Mouse (Mus musculus) spleen, postnatal 4 days (tissue): ENCODE data around the gene Zup1.
"Not testable (repeated sequence)": the region's sequence is repeated elsewhere in the genome, so short reads cannot be mapped to it uniquely, and the experiment has no call there.

Experiments used
- DNase-seq, 2 experiments: peaks; one replicate each; pipeline ENCODE4 v3.0.0; 2022; ENCODE audit warnings: low spot score in 2 of 2

Gene Zup1

DNA sequence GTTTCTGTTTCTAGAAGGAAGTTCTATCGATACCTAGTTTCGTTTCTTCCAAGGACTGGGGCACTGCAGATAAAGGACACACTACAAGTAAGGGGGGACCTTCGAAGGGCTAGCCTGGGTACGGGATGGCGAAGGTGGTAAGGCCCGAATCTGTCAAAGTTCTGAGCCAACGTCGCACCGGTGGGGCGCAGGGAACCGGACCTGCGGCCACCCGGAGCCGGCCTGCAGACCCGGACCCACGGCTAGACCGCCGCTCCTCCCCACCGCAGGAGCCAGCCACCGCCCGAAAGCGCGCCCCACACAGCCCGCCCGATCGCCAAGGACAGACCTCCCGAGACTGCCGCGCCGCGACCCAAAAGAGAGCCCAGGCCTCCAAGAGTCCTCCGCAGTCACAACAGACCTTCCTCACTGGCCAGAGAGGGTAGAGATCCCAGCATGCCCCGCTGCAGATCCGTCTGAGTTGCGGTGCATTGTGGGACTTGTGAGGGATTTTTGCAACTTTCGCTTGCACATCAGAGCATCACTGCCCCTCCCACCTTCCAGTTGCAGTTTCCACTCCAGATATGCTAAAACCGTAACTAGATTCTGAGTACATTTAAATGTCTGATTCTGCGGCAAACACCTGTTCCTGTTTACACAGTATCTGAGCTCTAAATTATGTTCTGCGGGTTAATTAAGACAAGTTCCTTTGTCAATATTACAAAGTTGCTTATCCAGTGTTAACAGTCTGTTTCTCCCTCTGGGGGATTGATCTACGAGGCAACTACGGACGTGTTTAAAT lies at the start of gene Zup1:
Zup1 (minus strand) TSS at position 467 of the 781 bp plus-strand sequence.
- peak; percentile 83 to 87 for DNase-seq

DNA sequence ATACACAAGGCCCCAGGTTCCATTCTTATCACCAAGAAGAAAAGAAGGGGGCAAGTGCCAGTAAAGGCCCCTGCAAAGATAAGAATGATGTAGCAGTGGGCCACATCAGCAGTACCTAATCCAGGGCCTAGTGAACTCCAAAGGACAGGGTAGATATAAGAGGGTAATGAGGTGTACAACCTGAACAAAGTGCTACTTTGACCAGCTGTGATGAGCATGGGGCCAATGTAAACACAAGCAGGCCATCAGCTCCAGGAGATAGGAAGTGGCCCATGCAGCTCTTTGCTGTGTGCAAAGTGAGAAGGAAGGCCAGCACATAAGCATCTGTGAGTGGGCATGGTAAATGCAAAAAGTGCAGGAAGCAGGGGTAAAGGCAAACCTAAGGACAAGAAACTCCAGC lies 47.3 kb upstream of the Zup1 start:
- DNase-seq: no peak

DNA sequence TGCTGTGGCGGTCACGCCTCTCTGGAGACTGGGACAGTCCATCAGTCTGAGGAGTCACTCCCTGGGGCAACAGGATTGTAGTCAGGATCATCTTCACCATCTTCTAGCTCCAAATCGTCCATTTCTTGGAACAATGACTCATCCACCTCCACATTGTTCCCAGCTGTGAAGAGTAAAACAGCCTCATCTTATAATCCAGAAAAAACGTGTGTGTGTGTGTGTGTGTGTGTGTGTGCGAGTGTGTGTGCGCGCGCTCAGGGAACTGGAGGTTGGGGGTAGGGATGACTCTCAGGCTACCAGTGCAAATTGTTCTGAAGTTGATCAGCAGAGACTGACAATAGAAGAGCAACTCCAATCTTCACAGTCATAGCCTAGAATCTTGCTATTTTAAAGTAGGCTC lies 45.6 kb upstream of the Zup1 start:
- DNase-seq: not testable (repeated sequence)

DNA sequence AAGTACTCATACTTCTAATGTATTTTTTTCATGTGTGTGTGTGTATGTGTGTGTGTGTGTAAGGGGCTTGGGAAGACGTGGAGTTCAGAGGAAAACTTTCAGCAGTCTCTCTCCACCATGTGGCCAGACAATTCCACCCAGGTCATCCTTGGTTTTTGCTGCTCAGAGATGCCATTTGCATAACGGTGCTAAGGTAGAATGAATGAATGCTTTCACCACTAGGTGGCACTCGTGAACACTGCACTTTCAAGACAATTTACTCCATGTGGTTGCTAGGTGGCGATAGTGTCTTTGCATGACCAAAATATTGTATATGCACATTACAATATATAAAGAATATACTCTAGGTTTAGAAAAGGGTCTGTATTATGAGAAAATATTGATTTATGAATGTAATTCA lies 35.7 kb upstream of the Zup1 start:
- DNase-seq: peak; percentile 63 to 79

DNA sequence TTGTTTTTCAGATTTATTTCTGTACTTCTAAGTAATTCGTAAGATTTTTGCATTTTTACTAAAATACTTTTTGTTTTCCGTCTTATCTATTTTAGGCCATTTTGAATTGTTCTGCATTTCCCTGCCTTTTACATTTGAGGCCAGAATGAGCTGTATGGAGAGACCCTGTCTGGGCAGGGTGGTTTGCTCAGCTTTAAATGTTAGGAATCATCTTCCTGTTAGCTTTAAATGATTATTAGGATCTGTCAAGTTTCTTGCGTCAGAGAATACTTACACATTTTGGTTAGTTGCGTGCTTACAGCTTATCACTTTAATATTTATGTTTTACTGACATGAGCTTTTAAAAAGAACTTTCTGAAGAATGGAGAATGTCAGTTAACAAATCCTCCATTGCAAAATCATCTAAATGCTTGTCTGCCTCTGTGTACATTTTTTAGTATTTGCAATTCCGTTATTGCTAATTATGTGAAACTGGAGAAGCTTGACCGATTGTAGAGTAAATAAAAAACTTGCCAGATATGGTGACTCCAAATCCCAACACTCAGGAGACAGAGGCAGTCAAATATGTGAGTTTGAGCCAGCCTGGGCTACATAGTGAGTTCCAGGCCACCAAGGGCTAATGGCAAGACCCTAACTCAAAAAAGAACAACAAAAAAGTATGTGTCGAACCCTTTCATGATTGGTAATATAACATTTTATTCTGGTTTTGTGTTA lies 23.9 kb upstream of the Zup1 start:
- no peak for DNase-seq

DNA sequence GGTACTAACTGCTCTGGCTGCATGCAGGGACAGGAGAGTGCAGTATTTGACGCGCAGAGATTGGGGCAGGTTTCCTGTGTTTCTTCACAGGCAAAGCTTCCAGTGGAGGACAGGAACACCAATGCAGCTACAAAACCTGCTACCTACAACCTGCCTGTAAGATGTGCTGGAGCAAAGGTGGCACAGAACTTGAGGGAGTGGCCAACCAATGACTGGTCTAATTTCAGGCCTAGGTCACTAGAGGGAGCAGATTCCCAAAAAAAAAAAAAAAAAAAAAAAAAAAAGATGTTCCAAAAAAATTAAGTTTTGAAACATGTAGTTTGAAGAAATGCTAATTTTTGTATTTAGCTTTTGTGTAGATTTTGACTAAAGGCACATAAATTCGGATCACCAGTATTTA lies 1.4 kb upstream of the Zup1 start:
- no peak for DNase-seq

DNA sequence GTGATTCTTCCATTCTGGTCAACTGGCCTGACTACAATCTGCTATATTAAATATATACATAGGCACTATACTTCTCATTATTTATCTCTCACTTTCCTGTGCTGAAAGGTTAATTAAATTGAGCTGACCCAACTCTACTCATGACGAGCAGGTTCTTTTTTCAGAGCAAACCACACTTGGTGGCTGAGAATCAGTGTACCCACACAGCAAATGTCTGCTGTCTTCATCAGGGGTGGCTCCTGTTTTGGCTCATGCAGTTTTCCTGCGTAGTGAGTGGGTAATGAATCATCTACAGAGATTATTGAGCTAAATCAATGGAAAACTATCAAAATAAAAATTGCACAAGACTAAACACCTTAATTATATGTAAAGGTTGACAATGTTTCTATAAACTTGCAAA lies 4.7 kb downstream of the Zup1 start:
- DNase-seq: no peak

DNA sequence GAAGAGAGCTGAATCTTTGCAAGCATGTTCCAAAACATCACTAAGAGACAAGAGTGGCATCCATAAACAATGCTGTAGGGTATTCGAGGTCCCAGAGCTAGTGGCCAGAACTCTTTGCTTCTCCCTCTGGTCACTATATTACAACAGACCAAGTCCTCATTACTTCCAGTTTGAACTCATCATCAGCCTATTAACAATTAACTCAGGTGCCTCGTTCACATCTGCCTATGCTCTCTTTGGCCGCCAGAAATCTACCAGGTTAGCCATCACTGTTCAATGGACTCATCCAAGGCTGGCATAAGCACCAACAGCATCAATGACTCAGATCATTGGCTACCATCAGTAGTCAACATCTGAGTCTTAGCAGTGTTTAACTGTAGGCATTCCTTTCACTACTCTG lies 5.7 kb downstream of the Zup1 start:
- no peak for DNase-seq

DNA sequence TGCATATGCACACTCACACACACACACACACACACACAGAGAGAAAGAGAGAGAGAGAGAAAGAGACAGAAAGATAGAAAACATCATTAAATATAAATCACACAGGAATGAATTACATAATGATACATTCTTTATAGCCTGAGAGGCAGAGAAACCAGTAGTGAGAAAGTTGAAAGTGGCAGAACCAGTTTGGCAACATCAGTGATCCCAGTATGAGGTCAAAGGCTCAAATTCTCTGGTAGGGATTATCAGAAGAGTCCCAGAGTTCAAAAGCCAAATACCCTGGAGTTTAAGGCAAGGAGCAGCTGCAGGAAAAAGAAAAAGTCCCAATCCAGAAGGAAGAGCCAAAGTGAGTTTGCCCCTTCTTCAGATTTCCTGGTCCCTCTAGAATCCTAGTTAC lies 10.4 kb downstream of the Zup1 start:
- DNase-seq: no peak

DNA sequence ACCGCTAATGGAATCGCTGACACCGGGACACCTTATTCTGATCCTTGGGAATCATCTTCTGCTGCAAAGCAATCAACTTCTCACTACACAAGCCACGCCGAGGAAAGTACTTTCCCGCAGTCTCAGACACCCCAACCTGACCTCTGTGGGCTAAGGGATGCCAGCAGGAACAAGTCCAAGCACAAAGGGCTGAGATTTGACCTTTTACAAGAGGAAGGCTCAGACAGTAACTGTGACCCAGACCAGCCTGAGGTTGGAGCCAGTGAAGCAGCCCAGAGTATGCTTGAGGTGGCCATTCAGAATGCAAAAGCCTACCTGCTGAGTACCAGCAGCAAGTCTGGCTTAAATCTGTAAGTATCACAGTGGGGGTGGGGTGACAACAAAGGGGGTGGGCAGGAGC lies 45.6 kb downstream of the Zup1 start:
- no peak for DNase-seq

DNA sequence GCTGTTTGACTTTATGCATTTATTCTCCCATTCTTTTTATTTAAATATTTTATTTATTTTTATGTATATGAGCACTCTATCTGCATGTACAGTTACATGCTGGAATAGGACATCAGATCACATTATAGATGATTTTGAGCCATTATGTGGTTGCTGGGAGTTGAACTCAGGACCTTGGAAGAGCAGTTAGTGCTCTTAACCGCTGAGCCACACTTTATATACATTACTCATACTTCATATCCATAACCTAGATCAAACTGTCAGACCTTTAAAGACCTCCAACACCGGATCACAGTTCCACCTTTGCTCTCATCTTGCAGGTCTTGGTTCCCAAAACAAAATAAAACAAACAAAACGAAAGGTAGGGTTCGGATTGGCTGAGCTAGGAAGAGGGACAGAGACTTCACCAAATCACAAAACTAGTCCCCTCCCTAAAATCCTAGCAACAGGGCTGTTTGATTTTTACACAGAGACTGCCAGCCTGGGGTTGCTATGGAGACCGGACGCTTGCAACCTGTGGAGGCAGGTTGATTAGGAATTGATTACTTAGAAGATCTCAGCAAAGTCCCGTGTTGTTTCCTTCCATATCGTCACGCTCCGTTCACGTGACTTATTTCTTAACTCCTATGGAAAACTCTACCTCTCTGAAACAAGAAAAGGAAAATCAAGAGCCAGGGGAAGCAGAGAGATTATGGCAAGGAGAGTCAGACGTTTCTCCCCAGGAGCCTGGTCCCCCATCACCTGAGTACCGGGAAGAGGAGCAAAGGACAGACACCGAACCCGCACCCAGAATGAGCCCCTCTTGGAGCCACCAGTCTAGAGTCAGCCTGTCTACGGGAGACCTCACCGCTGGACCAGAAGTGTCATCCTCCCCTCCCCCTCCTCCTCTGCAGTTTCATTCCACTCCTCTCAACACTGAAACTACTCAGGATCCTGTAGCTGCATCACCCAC lies 46.3 kb downstream of the Zup1 start, which contains the start of gene Rsph4a:
Rsph4a (plus strand) TSS at position 582 of the 952 bp plus-strand sequence.
- no peak for DNase-seq

DNA sequence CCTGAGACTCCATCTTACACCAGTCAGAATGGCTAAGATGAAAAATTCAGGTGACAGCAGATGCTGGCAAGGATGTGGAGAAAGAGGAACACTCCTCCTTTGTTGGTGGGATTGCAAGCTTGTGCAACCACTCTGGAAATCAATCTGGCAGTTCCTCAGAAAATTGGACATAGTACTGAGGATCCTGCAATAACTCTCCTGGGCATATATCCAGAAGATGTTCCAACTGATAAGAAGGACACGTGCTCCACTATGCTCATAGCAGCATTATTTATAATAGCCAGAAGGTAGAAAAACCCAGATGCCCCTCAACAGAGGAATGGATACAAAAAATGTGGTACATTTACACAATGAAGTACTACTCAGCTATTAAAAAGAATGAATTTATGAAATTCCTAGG lies 49.5 kb downstream of the Zup1 start:
- DNase-seq: not testable (repeated sequence)

DNA sequence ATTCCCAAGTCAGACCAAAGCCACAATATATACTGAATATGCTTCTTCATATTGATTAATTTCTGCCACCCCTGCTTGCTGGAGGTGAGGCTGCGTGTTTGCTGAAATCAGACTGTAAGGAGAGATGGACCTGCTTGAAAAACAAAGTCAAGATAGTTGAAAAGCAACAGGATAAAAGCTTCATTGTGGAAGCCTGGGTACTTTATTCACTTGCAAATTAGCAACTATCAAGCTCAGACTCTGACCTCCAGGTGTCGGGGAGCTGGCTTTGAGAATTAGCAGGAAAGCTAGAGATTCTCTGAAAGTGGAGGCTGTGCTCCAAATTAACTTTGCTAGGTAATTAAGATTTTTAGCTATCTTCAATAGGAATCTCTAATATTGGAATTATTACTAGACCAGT lies 68.7 kb downstream of the Zup1 start:
- not testable (repeated sequence) for DNase-seq

DNA sequence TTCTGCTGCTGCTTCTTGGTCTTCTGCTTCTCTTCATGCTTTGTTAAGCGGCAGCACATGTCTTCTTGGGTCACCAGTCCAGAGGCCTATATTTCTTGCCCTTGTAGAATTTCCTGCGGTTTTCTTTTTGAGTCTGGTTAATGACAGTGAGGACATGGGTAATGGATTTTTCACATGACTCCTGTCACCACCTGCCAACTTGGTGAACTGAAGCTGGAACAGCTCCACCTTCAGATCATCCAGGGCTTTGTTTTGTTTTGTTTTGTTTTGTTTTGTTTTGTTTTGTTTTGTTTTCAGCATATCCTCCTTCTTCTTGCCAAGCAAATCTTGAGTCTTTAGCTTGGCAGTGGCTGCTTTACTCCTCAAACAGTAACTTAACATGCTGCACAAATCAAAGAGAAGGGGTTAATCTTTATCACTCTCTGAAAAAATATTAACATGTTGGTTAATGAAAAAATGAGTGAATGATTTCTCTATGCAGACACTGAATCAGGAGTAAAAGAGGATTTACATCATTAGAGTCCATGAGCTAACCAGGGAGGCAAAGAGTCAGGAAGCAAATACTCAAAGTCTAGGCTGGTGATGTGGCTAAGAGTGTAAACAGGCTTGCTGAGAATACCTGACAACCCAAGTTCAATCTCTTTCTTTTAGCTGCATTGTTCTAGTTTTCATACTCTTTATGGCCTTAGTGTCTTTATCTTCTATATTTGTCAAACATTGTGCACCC lies 78.2 kb downstream of the Zup1 start:
- no peak for DNase-seq

DNA sequence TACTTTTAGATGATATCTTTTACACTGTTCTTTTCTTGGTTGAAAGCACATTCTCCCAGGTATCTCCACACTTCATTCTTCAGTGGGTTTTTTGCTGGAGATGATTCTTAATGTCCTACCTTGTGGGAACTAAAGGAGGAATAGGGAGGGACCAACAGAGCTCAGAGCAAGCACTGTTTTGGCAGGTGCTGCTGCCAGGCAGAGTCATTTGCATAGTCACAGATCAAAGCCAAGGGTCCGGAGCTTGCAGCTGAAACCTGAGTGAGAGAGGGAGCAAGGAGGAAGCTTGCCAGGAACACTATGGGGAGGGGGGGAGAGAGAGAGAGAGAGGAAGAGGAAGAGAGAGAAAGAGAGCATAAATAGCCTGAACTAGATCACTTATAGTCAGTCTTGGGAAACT lies 80.6 kb downstream of the Zup1 start:
- DNase-seq: no peak
